Mouse (Mus musculus): ENCODE data around the gene Bhlhe41. TPM values are rescaled to one million over a fixed set of nuclear protein-coding genes. Genes with fewer than 3 reads are reported as not detected.

Bhlhe41 gene
- polyA plus RNA-seq, 1 experiment from 2014 or later: 0.22 TPM

DNA sequence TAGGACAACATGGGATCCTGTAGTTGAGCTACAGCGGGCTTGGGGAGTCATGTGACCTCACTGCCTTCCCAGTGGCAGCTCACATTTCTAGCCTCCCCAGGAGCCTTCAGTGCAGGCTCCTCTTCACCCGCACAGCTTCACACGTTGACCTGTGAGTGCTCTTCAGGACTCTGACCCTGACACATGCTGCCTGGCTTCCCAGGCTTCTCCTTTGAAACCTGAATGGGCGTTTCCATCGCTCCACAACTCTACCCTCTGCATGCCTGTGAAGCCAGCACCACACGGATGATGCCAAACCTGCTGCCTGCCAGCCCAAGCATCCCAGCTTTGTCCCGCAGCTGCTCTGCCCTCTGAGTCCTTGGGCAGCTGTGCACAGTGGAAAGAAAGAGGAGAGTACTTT, 55.8 kb downstream of the Bhlhe41 start:
- DNase-seq (no peak), ATAC-seq (no peak)
- peak overlapping the region; percentile 45 for H3K27ac ChIP-seq (ENCODE audit: low read depth)

More for the DNA sequence above, 55.8 kb downstream of the Bhlhe41 start:
- Histone ChIP-seq H3K27me3 (ENCODE audit: insufficient read depth, low read length) (no peaks in the 10 kb centered on the region), H3K36me3 (replicated peaks; ENCODE audit: insufficient read depth, low read length) (peaks cover 5% of the 10 kb centered on the region), H3K4me3 (ENCODE audit: low read depth, low read length) (no peak overlapping the region), H3K9ac (replicated peaks) (no peak overlapping the region), H3K4me2 (ENCODE audit: low read depth, low read length) (no peak overlapping the region), H3K4me1 (ENCODE audit: insufficient read depth) (peaks cover 20% of the 10 kb centered on the region; the same call in 1 of the 2 replicates), H3K9me3 (ENCODE audit: low read length) (no peaks in the 10 kb centered on the region)
- TF ChIP-seq CTCF (IDR thresholded peaks at IDR 0.05; ENCODE audit: low read depth) (no peak), EP300 (IDR thresholded peaks at IDR 0.05; ENCODE audit: low read depth) (no peak)
- WGBS (ENCODE audit: insufficient replicate concordance): 66% methylated on average over 7 of the region's 7 CpGs

Other genes starting within 250 kb of the Bhlhe41 start
- not detected in 2 replicates for gene Tuba3b, start 249.8 kb downstream of the Bhlhe41 start, polyA plus RNA-seq (2015; fragmentation: Nextera tagmentation; extraction: Ambion mirVana)
- gene Rassf8, start 118.8 kb downstream of the Bhlhe41 start, polyA plus RNA-seq (2015; fragmentation: Nextera tagmentation; extraction: Ambion mirVana): 4.6 and 4.9 TPM in 2 replicates
- gene Sspn, start 66.1 kb upstream of the Bhlhe41 start, polyA plus RNA-seq (2015; fragmentation: Nextera tagmentation; extraction: Ambion mirVana): 0.51 and 0.60 TPM in 2 replicates

Measured in liver, postnatal 0 days (tissue).